Mouse (Mus musculus) cortical plate, adult 2 months (tissue): Measurements from ENCODE around the gene Cacna2d2. TPM values are rescaled to one million over a fixed set of nuclear protein-coding genes. Genes with fewer than 3 reads are reported as not detected.

Experiments used
- H3K27ac ChIP-seq: fragments of 200-500 bp; 2 replicates; pipeline ENCODE4 v1.5.1; 2012; ENCODE audit warnings: low read length, control low read depth, inconsistent platforms; ENCODE audit not compliant: insufficient read depth
- H3K4me1 ChIP-seq: fragments of 200-500 bp; 2 replicates; pipeline ENCODE4 v1.6.1; 2011; ENCODE audit warnings: low read length; ENCODE audit not compliant: control insufficient read depth, insufficient read depth
- H3K4me3 ChIP-seq: fragments of 200-500 bp; 2 replicates; pipeline ENCODE4 v1.5.1; 2011; ENCODE audit warnings: mild to moderate bottlenecking, low read length, control low read depth; ENCODE audit not compliant: insufficient read depth
- CTCF ChIP-seq: fragments of 200-500 bp; IDR thresholded peaks from 2 replicates; pipeline ENCODE4 v1.5.1; 2011; ENCODE audit warnings: mild to moderate bottlenecking, control low read depth, low read length; ENCODE audit not compliant: insufficient read depth; ENCODE audit errors: extremely low read depth
- POLR2A ChIP-seq: fragments of 200-500 bp; IDR thresholded peaks from 2 replicates; pipeline ENCODE4 v1.6.1; 2011; ENCODE audit warnings: mild to moderate bottlenecking, low read length, control low read depth; ENCODE audit not compliant: insufficient read depth; ENCODE audit errors: extremely low read depth
- polyA plus RNA-seq: library from polyadenylated mRNA; depleted of rRNA; stranded (reverse); fragments of >200 nt; gene quantifications from 2 replicates; pipeline ENCODE4 v1.2.3, GENCODE M21; 2012

The Cacna2d2 gene
- polyA plus RNA-seq, 1 experiment: 32.9 TPM

GRCm38 (mm10) chr9:107372441-107372840, 27.0 kb upstream of the Cacna2d2 start:
- Histone ChIP-seq H3K4me1 (peaks cover 3% of the 10 kb centered on the region; the same call in 1 of the 2 replicates), H3K4me3 (no peak overlapping the region), H3K27ac (no peak overlapping the region)
- TF ChIP-seq CTCF: no peak
- no peak for TF ChIP-seq POLR2A

GRCm38 (mm10) chr9:107374623-107375022, 24.8 kb upstream of the Cacna2d2 start:
- Histone ChIP-seq H3K4me3 (no peak overlapping the region), H3K4me1 (peaks cover 3% of the 10 kb centered on the region; the same call in 1 of the 2 replicates), H3K27ac (no peak overlapping the region)
- TF ChIP-seq CTCF (no peak), POLR2A (no peak)

- TF ChIP-seq CTCF: no peak
- TF ChIP-seq POLR2A: no peak
- Histone ChIP-seq H3K4me1 (peaks cover 3% of the 10 kb centered on the region; the same call in 1 of the 2 replicates), H3K27ac (no peak overlapping the region), H3K4me3 (no peak overlapping the region)
These were observed 24.0 kb upstream of the Cacna2d2 start for GRCm38 (mm10) chr9:107375451-107375850.

- Histone ChIP-seq H3K27ac (no peak overlapping the region), H3K4me3 (peak overlapping the region; percentile 25)
- TF ChIP-seq CTCF (no peak), POLR2A (no peak)
These were observed 21.4 kb upstream of the Cacna2d2 start for GRCm38 (mm10) chr9:107377961-107378512.

GRCm38 (mm10) chr9:107381723-107382122, 17.7 kb upstream of the Cacna2d2 start:
- no peak overlapping the region for H3K4me3 ChIP-seq
- TF ChIP-seq POLR2A (no peak), CTCF (no peak)
- no peak overlapping the region for H3K27ac ChIP-seq
- H3K4me1 ChIP-seq: no peaks in the 10 kb centered on the region

More at GRCm38 (mm10) chr9:107377961-107378512, 21.4 kb upstream of the Cacna2d2 start:
- no peaks in the 10 kb centered on the region for H3K4me1 ChIP-seq

- no peak for TF ChIP-seq POLR2A
- TF ChIP-seq CTCF: no peak
- no peaks in the 10 kb centered on the region for H3K4me1 ChIP-seq
- H3K27ac ChIP-seq: no peak overlapping the region
- no peak overlapping the region for H3K4me3 ChIP-seq
These were observed 15.0 kb upstream of the Cacna2d2 start for GRCm38 (mm10) chr9:107384396-107384795.

- H3K4me1 ChIP-seq: no peaks in the 10 kb centered on the region
- H3K4me3 ChIP-seq: no peak overlapping the region
- TF ChIP-seq CTCF (peak; percentile 48), POLR2A (no peak)
- H3K27ac ChIP-seq: no peak overlapping the region
These were observed 12.7 kb upstream of the Cacna2d2 start for GRCm38 (mm10) chr9:107386722-107387121.

GRCm38 (mm10) chr9:107387708-107388107, 11.7 kb upstream of the Cacna2d2 start:
- TF ChIP-seq POLR2A: no peak
- TF ChIP-seq CTCF: no peak
- no peak overlapping the region for H3K27ac ChIP-seq
- no peaks in the 10 kb centered on the region for H3K4me1 ChIP-seq
- H3K4me3 ChIP-seq: no peak overlapping the region

- H3K4me1 ChIP-seq: no peaks in the 10 kb centered on the region
- no peak overlapping the region for H3K4me3 ChIP-seq
- TF ChIP-seq POLR2A (no peak), CTCF (no peak)
- no peak overlapping the region for H3K27ac ChIP-seq
These were observed 11.1 kb upstream of the Cacna2d2 start for GRCm38 (mm10) chr9:107388263-107388662.

GRCm38 (mm10) chr9:107396397-107396796, 3.0 kb upstream of the Cacna2d2 start:
- TF ChIP-seq POLR2A (no peak), CTCF (no peak)
- no peaks in the 10 kb centered on the region for H3K4me1 ChIP-seq
- H3K27ac ChIP-seq: no peak overlapping the region
- H3K4me3 ChIP-seq: no peak overlapping the region

- Histone ChIP-seq H3K4me3 (peak overlapping the region; percentile 39; the same call in 1 of the 2 replicates), H3K27ac (no peak overlapping the region), H3K4me1 (no peaks in the 10 kb centered on the region)
- TF ChIP-seq CTCF: no peak
- TF ChIP-seq POLR2A: no peak
These were observed 444 bp upstream of the Cacna2d2 start for GRCm38 (mm10) chr9:107398968-107399367.
